Mouse (Mus musculus) right cerebral cortex, postnatal 14 days (tissue): Measurements from ENCODE around the gene Zfp341.
A peak's percentile ranks its signal among the peaks of the same experiment; 100 is the strongest.

Source experiments
- DNase-seq: peaks from one replicate; pipeline ENCODE4 v3.0.0; 2022

Zfp341 gene

DNA sequence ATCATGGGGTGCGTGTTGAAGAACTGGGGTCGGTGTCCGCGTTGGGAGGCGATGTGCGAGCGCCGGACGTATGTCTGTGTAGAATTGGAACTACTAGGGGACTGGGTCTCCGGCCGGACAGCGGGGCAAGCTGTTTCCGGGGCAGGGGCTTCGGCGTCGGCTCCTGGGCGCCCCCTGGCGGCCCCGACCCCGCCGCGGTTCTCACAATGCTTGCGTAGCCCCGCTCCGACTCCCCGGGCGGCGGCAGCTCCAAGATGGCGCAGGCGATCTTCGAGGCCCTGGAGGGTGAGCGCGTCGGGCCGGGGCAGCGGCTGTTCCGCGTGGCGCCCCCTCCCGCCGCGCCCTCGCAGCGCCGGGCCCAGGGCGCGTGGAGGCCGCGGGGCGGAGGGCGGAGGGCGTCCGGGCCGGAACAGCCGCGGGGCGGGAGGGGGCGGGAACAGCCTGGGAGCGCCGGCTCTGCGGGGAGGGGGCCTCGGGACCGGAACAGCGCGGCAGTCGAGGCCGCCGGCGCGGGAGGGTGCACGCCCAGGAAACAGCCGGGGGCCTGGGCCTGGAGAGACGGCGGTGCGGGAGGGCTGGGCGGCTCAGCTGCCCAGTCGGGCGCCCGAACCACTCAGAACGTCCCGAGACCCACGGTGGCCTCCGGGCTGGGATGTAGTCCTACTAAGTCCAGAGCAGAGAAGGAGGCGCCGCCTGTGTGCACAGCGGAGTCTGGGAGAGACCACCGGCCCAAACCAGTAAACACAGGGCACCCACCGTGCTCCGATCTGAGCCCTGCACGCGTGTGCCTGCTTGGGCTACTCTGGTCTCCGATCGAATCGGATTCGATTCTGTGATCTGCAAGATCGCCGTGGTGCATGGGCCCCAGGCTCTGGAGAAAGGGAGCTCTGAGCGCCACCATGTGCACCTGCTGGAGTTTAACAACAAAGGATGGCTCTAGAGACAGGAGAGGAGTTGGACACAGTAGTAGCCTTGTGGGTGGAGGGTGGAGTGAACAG, at the start of gene Zfp341, which contains the start of gene 4930519P11Rik:
TSS of gene Zfp341 (plus strand) at position 180 of the 998 bp plus-strand sequence.
TSS of gene 4930519P11Rik (minus strand) at position 320 of the 998 bp plus-strand sequence.
- DNase-seq, result peak; percentile 89

DNA sequence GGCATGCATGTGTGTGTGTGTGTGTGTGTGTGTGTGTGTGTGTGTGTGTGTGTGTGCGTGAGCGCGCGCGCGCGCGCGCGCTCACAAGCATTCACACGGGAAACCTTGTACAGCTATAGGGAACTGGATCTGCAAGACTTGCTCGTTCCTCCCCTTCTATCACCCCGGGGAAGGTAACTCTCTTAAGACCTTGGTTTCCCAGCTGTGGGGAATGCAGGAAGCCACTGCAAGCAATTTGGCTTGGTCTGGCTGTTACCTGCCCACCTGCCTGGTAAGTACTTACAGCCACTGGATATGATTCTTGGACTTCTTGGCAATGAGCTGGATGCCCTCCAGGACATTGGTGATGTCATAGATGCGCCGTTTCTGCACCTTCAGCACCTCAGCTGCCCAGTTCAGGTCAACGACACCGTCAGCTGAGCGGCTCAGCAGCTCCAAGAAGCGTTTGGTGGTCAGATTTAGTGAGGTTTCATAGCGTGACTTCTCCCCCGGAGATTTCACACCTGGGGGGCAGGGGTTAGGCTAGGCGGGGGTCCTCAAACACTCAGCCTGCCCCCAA, 49.4 kb upstream of the Zfp341 start:
- DNase-seq, result no peak

DNA sequence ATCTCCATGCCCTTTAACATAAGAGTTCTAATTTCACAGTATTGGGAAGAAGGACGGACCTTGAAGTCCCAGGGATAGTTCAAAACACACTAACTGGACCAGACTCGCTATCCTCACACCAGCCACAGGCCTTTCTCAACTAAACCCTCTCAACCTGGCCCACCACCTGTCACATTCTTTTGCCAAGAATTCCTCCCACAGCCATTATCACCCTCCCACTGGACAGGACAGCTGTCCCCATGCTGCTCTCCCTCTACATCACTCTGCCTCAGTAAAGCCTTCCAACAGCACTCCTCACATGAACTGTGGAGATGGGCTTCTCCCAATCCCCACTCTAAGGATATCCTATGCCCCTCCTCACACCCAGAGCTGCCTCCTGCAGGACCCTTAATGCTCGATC, 47.5 kb upstream of the Zfp341 start:
- DNase-seq, result no peak

DNA sequence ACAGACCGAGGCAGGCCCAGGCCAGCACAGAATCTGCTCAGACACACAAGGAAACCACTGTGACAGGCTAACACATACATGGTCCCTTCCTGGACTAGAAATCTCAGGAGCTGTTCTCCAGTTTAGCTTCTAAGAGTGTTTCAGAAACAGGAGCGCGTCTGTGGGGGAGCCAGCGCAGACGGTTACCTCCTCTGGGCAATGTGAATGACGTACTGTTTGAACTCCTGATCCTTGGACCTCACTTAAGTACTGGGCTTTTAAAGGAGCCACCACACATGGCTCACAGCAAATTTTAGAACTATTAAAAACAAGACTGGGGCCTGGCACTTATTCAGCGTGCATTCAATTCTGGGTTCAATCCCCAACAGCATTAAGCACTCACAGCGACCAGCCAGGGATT, 46.5 kb upstream of the Zfp341 start:
- DNase-seq, result no peak

DNA sequence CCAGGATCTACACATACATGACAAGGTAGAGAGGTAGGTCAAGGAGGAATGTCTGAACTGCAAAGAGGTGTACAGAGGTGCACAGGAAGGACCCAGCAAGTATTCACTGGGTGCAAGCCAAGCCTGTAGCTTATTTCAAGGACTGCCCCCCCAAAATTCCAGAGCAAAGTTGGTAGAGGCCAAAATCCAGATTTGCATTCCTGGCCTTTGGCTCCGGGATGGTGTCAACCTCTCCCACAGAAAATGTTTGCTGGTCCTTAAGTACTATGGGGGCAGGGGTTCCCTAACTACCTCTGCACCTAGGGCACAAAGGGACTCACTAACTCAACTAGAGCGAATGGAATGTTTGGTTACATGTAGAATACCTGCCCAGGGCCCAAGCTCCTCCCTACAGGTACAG, 45.3 kb upstream of the Zfp341 start:
- no peak for DNase-seq

DNA sequence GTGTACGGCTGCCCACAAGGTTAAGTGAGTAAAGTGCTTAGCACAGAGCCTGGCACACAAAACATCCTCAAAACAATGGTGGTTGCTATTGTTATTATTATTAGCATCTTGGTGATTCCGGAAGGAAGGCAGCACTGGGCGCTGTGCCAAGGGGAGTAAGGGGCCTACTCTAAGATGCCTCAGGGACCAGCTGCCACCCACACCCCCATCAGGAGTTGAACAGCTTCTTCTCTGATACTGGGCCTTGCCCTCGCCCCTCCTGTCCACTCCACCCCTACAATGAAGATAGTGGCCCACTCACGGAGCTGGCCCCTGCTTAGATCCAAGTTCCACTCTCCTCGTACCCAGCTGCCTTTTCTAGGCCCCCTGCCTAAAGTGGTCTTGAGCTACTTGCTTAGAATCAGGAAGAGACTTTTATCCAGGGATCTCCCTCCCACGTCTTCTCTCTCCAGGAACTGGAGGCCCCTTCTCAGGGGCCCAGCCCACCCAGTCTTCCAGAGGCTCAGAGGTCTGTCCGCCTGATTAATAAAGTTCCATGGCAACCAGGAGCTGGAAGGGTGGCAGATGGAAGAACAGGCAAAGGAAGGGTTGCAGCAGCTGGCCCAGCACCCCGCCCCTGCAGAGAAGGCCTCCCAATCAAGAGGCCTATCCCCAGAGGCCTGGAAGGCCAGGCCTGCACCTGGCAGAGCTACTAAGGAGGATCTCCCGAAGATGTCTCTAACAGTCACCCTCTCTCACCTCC, 44.6 kb upstream of the Zfp341 start:
- no peak for DNase-seq

- peak; percentile 69 for DNase-seq
Measured at GRCm38 (mm10) chr2:154569071-154569748, 43.9 kb upstream of the Zfp341 start.

GRCm38 (mm10) chr2:154569836-154570286, 43.2 kb upstream of the Zfp341 start, which contains the start of gene E2f1:
TSS of gene E2f1 (minus strand) at chr2:154569892.
- DNase-seq, result peak; percentile 96

DNA sequence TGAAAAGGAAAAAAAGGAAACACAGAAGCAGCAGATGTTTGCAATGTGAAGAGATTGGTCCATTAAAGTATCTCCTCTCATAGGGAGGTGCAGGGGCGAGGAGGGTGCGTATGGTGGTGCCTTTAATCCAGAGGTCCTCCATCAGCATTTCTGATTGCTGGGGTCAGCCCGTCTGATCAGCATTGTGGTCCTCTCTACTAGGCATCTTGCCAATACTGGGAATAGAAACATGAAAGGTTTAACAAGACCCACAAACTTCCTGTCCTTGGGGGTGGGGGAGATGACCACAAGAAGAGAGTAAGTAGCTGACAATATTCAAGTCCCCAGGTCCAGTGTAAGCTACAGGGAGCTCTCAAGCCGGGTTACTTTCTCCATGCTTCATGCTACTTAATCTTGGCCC, 42.4 kb upstream of the Zfp341 start:
- no peak for DNase-seq

DNA sequence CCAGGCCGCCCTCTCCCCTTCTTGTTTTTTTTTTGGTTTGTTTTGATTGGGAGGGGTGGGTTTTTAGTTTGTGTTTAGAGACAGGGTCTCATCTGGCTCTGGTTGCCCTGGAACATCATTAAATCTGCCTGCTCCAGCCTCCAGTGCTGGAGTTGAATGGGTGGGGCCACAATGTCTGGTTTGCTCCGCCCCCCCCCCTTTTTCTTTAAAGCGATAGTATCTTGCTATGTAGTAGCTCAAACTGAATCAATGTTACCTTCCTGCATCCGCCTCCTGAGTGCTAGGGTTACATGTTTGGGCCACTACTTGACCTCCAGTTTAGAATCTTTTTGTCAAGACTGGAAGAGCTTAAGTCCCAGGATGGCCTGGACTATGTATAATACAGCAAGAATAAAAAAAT, 41.8 kb upstream of the Zfp341 start:
- DNase-seq, result no peak

DNA sequence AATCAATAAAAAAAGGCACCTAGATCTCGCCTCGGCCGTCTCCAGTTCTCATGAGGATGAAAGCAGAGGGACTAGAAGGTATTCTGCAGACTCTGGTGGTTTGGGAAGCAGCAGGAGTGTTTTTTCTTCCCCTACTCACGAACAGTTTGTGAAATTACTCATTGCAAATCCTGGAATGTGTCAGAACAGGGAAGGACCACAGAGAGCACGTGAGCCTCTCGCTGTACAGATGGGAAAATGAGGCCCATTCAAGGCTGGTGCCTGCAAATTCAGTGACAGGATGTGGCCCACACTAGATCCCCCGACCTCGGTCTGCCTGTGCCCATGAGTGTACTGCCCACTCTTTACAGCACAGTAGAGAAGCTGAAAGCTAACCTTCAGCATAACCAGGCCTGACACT, 41.1 kb upstream of the Zfp341 start:
- no peak for DNase-seq

- DNase-seq, result no peak
Measured at GRCm38 (mm10) chr2:154572996-154573395, 40.1 kb upstream of the Zfp341 start.

- DNase-seq, result no peak
Measured at GRCm38 (mm10) chr2:154574271-154574670, 38.8 kb upstream of the Zfp341 start.

DNA sequence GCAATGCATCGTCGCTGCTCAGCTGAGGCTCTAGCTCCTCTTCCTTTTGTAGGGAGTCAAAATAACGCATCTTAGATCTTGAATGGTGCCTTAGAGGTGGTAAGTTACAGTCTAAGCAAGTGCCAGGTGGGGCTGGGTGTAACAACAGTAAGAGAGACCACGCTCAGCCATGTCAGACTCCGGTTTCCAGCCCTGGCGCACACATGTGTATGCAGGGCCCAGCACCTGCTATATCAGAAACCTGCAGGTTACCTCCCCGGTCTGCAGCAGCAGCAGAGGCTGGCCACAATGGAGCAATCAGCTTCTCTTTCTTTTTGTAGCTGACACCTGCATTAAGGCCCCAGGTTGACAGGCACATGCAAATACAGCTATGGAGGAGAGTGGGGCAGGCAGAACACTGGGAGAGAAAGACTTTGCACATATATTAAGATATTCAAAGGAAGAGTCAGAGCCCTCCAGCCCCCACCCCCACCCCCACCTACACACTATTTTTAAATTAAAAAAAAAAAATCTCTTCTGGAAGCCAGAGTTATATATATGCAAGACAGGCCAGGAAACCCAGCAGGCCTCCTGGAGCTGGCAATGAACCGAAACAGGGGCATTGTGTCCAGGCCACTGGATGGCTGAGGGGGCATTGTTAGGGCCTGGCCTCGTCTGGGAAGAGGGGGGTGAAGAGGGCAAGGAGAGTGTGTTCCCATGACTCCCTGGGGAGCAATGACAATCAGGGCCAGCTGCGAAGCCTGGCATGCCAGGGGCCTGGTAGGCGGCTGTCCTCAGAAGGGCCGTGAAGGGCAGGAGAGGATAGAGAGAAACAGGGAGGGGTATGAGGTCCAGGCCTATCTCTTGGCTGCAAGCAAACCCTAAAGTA, 36.0 kb upstream of the Zfp341 start:
- DNase-seq, result no peak

GRCm38 (mm10) chr2:154577744-154578067, 35.4 kb upstream of the Zfp341 start:
- DNase-seq, result no peak

- no peak for DNase-seq
Measured at GRCm38 (mm10) chr2:154580586-154580985, 32.5 kb upstream of the Zfp341 start.

DNA sequence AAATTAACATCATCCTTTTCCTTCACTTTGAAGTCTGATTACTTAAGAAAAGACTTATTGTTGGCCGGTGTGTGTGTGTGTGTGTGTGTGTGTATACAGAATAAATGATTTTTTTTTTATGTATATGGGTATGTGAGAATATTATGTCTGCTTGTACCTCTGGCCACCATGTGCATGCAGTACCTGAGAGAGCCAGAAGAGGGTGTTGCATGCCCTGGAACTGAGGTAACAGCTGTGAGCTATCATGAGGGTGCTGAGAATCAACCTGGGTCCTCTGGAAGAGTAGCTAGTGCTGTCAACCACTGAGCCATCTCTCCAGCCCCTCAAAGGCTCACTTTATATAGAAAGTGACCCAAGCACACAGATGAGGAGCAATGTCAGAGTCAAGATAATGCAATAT, 31.7 kb upstream of the Zfp341 start:
- no peak for DNase-seq

- DNase-seq, result peak; percentile 80
Measured at GRCm38 (mm10) chr2:154583906-154584872, 28.9 kb upstream of the Zfp341 start.

DNA sequence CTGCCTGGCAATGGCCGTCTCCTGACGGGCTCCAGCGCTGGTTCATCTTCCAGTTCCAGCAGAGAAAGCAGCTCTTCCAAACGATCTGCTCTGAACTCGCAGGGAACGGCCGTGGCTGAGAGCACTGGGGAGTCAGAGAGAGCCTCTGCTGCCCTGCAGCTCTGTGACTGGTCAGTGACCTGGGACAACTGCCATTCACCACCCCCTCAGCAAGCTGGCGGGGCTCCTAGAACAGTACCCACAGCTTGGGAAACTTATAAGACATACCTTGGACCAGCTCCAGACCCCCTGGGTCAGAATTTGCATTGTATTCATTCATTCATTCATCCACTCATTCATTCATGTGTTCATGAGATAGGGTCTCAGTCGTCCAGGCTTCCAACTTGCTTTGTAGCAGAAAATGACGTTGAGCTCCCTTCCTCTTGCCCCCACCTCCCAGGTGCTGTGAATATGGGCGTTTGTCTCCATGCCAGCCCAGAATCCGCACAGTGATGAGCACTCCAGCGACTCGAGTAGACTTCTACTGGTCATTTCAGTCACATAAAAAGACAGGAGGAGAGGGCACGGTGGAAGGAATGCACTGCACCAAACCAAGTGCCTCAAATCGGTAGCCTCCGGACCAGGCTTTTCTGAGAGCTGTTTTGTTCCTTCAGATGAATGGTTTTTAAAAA, 28.0 kb upstream of the Zfp341 start:
- no peak for DNase-seq

- peak; percentile 75 for DNase-seq
Measured at GRCm38 (mm10) chr2:154586405-154586804, 26.7 kb upstream of the Zfp341 start.
